Mouse (Mus musculus) megakaryocyte, embryonic 14.5 days (primary cell): Measurements from ENCODE around the gene Cox8a.

Source experiments
- FLI1 ChIP-seq: IDR thresholded peaks from 2 replicates; pipeline ENCODE4 v1.6.1; 2012; ENCODE audit warnings: low read length, inconsistent platforms, mixed read lengths
- GATA1 ChIP-seq: IDR thresholded peaks from 3 replicates; pipeline ENCODE4 v1.6.1; 2012; ENCODE audit warnings: mixed read lengths, low read length, inconsistent platforms, borderline replicate concordance

GRCm38 (mm10) chr19:7187157-7187556 is 30.3 kb downstream of the Cox8a start:
- TF ChIP-seq GATA1: no peak
- no peak for TF ChIP-seq FLI1
